Mouse (Mus musculus) ovary, postnatal 36 days (tissue): ENCODE measurements at regions not wholly inside any gene's neighbourhood (a gene's known extent, or its start where the extent isn't known, plus 50 kb on each side); places are given as distances from the start of the nearest gene placed in this dataset.

Experiments used
- DNase-seq: peaks from one replicate; pipeline ENCODE4 v3.0.0; 2022; ENCODE audit warnings: low spot score, mixed read lengths

DNA sequence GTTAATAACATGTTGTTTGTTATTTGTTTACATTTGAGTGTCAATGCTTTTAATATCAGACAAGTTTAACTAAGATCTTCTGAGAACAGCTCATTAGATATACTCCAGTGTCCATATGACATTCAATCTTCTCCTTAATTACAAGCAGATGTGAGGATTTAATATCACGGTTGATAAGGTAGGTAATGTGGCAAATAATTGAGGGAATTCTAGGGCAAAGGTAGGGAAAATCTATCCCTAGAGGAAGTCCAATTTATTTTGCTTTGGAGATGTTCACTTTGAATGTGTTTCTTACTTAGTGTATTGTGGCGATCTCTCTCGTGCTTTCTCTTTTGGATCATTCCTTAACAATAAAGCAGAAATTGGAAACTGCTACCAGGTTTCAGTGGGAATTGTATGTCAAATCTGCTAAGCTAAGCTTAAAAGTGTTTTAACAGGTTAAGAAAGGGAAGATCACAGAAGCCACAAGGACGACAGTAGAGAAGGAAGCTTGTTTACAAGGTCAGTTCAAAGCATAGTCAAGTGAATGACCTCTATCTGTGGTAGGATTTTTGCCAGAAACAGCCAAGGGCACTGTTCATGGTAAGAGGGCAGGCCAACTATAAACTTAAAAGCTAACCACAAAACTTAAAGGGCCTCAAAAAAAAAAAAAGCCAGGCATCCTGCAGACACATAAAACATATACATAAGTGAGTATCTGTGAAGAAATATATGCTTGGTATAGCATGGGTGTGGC, 282.2 kb upstream of the Xrcc4 start:
- no peak for DNase-seq

DNA sequence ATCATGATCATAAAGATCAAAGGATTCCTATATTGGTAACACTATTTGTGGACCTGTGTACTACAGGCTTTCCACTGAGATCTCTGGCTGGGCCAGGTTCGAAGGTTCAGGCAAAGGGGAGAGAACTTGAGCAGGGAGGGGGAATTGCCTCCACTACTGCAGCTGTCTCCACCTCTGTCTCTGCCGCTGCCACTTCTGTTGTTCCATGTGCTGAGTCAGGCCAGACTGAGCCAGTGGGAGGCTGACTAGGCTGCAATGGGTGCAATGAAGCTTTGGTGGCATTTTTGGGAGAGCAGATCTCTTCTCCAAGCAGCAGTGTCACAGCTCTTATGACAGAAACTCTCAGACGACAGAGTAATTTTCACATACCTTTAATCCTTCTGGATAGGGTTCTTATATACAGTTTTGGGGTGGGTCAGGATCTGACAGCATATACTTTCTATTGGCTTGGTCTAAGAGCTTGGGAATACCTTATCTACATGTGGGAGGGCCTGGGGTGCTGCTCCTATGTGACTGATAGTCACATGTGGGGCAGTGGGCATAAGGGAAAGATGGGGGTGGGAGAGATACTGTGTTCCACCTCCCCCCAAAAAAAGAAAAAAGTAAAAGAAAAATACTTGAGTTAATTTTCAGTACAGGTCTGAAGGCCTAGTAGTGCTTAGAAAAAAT, 281.5 kb upstream of the Xrcc4 start:
- DNase-seq = no peak

DNA sequence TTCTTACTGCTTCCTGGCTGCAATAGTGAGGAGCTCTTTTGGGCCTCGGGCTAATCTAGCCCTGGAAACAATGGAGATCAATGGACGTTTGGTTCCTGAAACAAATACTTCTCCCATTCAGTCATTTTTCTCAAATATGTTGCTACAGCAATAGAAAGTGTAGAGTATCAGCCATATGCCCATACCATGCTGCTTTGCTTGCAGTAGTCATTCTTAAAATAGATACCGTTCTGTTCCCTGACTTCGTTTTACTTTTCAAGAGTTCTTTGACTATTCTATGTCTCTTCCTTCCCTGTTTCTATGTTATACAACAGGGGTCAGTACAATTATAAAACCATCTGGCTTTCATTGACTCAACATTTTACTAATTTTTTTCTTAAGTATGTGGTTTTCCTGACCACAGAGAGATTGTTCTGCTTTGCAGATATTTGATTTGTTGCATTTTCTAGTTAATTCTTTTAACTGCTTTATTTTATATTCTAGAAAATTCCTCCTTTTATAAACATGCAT, 275.2 kb upstream of the Xrcc4 start:
- no peak for DNase-seq

DNA sequence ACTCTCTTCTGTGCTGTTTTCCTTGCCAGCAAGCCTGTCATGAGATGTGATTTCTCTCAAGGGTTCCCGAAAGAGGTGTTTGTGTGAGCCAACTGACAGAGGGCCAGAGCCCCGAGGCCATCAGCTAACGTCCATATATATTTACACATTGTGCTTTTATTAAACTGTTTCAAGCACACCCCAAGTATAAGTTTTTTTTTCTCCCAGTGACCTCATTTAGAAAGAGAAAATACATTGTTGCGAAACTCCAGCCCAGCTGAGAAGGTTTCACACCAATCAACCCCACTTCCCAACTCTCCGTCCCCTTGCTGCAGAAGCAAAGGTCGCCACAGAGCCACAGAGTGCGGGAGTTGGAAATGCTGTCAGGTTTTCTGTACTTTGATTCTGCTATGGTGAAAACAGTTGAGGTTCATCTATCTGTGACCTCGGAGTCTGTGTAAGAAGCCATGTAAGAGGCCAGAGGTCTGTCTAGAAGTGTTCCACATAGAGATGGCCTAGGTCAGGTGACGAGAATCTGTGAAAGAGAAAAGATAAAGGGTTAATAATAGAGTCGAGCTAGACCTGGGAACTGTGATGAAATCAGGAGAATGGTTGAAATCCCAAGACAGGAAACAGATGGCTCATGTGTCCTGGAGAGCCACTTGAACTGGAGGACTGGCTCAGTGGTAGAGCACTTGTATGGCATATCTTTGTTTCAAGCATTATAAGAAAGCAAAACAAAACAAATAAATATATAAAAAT, 270.6 kb upstream of the Xrcc4 start:
- DNase-seq = no peak

DNA sequence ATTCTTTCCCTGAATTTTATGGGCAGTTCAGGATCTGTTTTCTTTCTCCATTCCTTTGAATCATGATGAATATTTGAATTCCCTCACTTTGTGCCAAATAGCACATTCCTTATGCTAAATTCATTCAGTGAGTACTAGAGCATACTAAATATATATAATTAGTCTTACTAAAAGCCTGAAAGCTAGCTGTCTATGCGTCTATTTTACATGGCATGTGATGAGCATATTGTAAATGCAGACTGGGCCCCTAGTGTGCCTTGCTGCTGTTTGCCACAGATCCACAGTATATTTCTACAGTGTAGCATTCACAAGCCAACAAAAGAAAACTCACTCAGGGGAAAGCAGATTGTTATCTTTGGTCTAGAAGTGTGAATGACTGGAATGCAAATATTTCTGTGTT, 268.7 kb upstream of the Xrcc4 start:
- no peak for DNase-seq

DNA sequence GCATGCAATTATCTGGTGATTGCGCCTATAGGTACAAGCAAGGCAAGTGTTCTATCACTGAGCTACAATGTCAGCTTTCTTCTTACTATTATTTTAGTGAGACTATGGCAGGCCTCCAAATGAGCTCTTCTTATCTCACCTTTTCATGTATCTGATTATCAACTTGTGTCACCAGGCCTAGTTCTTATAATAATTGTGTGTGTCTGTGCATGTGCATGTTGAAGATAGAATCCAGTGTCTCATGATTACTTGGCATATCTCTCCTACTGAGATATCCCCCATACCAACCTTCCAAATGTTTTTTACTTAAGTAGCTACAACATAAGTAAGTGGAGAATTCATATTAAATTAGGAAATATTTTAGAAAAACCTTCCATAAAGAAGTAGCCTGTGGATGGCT, 266.2 kb upstream of the Xrcc4 start:
- DNase-seq = no peak

DNA sequence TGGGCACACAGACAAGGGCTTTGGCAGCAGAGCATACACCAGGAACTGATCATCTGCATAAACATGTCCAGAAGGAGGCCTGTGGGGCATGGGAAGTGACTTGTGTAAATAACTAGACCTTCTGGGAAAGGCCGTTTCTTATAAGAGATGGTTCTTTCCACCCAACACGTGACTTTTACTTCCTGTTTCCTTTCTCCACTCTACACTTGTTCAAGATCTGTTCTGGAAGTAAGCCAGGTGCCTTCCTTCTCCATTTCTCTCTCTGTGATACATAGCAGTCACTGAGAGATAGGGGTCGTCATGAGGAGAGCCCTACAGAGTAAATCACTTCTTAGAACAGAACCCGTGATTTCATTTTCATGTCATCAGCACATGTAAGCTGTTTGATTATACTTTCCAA, 253.4 kb upstream of the Xrcc4 start:
- no peak for DNase-seq

DNA sequence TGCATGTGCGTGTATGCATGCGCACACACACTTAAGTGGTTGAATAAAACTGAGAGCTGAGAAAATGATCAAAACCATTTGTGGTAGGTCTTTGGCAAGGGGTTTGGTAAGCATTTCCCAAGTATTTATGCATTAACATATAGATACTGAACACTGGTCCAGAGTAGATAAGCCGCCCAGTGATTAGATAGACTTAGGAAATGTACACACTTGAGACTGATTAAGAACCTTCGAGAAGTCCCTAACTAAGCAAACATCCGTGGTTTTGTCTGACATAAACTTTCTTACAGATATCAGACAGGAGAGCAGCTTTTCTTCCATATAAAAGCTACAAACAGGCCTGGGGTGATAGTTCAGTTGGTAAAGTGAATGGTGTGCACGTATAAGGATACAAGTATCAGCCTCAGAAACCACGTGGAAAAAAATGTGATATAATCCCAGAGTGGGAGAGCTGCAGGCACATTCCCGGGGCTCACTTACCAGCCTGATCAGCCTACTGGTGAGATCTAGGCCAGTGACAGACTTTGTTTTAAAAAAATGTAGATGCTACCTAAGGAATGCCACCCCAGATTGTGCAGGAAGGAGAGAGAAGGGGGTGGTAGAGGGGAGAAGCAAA, 252.3 kb upstream of the Xrcc4 start:
- DNase-seq = no peak

DNA sequence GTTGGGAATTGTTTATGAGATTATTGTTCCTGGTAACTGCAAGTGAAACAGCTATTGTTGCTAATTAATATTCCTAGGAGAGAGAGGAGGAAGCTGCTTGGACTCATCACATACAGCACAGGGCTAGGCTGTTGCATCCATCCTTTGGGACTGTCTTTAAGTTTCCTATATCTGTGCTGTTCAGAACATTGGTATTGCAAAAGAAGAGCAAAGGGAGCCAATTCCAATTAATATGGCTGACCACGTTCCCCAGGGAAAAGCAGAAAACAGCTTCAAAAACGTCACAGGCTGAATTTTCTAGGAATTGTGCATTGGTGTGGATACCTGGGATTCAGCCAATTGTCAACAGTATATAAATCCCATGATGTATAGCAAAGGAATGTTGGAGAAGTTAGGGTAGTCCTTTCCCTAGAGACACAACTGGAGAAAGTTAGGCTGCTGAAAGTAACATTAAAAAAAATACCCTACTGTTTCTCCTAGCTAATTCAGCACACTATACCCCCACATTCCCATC, 251.3 kb upstream of the Xrcc4 start:
- no peak for DNase-seq

DNA sequence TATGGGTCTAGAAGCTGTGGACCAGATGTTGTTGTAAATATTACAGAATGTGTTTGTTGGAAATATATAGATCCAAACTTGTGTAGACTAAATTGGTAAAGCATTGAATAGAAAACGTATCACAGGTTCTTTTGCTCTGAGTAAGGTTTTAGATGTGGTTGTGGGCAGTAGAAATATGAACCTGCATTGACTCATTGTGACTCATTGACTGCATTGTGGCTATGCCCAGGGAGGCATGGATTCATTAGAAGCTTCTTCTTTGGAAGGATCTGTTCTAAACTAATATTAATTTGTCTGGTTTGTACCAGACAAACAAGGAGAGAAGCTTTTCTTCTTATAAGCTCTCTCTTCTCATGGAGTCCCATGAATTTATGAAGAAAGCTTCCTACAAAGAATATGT, 248.2 kb upstream of the Xrcc4 start:
- no peak for DNase-seq

DNA sequence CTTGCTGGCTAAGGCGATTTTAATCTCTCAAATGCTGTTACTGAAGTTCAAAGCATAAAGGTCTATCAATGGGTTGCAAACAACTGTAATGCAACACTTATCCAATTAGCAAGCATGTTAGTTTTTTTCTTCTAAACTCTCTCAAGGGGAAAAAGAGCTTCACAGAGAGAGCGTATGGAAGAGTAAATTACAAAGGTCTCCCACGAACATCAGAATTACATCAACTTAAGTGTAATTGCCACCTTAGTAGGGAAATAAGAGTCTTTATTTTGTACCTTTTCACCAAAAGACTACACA, 246.3 kb upstream of the Xrcc4 start:
- no peak for DNase-seq

DNA sequence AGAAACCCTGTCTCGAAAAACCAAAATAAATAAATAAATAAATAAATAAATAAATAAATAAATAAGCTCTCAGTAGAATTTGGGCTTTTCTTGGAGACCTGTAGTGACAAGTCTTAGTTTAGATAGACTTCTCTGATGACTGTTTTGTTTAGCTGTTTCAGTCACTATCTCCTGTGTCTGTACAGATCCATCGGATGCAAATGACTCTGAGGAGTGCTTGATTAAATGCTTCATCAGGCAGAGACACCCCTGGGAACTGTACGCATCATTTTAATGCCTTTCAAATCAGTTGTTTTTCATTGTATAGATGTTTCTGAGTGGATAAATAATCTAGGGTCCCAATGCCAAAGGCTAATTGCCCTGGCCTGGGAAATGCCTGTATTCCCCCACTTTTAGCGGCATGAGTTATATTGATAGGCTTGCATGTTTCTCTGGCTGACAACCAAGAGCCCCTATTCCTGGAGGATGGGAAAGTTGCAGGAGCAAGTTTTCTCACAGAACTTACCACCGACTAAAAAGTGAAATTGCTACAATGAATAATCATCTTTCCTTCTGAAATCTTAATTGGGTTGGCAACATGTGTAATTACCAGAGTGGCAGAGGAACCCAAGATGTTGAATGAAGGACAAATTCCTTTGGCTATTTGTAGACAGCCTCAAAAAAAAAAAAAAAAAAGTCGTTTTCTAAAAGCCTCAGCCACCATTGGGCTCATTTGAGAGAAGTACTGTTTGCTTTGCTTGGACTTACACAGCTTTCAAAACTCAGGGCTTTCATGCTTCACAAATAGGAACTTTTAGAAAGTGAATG, 245.7 kb upstream of the Xrcc4 start:
- no peak for DNase-seq

DNA sequence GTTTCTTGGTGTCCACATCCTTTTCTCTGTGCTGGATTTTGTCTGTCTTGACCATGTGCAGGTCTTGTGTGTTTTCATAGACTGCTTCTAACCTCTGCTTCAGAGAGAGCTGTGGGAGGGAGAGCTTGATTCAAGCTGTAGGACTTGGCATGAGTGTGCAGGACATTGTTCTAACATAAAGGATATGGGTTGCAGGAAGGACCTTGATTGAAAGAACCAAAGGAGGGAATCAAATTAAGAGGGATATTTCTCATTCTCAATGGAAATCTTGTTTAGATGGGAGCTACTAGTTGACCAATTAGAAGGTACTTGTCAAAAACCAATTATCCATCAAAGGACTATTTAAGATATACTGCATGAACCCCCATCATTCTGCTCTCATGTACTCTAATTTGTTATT, 244.9 kb upstream of the Xrcc4 start:
- DNase-seq = no peak

DNA sequence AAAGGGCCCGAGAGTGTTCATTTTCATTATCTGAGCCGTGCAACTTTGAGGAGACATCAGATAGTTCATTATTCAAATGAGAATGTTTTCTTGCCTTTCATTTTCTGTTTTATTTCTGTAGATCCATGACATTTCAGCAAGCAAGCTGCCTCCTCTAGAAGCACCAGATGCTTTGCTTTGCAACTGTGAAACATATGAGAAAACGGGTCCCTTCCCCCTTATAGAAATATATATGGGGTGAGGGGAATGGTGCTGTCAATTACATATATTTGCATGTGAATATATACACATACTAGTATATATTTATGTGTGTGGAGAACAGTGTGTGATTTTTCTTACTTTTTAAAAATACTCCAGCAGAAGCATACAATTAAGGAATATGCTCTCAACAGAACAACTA, 235.8 kb upstream of the Xrcc4 start:
- DNase-seq = no peak

DNA sequence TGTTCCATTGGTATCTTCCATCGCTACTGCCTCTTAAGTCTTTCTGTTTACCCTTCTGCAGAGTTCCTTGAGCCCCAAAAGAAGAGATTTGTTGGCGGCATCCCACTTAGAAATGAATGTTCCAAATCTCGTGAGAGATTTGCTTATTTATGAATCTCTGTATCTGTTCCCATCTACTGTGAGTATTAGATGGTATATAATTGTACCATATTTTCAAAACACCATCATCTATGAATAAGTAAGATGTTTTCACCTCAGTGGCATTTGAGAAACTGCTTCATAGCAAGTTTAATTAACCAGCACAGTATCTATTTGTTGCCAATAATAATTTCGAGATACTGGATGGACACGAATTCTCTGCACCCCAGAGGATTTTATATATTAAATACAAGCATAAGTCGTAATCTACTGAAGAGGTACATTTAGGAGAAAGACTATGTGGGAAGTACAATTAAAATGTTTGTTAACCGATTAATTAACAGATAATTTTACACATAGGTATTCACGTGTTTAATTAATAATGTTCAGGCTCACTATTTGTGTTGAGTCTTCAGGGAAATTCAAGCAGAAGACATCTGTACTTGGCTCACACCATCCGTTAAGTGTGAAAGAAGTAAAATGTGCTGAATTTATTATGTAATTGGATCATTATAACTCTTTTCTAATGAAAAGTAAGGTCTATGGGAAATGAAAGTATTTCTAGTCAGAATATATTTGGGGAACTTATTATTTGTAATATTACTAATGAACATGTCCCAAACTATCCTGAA, 224.0 kb upstream of the Xrcc4 start:
- DNase-seq = no peak

DNA sequence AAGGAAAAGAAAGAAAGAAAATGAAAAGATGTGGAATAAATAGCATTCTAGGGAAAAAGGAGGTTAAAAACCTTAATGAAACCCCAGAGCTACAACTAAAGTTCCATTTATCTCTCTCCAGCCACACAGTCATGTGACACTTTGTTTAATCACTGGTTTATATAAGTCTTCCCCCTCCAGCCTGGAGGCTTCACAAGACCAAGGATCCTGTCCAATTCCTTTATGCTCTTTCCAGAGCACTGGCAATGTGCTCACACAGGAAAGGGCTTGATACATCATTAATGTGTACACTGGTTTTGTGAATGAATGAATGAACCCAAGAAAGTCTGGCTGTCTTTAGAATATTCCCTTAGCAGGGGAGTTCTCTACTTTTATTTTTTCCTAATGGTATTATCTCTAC, 221.1 kb upstream of the Xrcc4 start:
- DNase-seq = no peak

DNA sequence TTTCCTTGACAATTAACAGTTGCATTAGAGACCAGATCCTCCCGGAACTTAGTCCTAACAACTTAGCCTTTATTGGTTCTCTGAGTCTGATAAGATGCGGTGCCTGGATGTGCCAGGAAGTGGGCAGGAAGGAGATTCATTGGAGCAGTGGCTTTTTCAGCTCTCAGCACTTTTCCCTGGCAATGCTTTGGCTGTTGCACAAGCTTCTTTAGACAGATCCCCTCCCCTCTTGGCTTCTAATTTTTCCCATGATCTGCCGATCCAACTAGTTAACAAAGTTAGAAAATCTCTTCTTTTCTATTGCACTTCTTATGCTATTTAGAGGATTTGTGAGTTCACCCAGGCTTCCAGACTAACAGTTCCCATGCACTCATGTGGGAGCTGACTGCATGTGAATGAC, 211.1 kb upstream of the Xrcc4 start:
- no peak for DNase-seq

DNA sequence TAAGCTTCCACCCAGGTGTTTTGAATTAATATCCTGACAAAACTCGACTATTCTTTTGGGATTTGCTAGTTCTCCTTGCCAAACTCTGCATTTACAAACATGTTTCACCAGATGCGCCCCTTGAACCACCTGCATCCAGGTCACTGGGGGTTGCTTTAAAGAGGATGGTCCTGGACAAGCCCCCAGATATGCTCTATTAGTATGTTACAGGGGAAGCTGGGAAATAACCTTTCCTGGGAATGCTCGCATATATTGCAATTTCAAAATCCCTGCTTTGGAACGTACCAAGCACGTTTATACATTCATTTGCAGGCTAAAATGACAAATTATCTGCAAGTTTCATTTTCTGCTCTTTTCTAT, 205.2 kb upstream of the Xrcc4 start:
- DNase-seq = no peak

DNA sequence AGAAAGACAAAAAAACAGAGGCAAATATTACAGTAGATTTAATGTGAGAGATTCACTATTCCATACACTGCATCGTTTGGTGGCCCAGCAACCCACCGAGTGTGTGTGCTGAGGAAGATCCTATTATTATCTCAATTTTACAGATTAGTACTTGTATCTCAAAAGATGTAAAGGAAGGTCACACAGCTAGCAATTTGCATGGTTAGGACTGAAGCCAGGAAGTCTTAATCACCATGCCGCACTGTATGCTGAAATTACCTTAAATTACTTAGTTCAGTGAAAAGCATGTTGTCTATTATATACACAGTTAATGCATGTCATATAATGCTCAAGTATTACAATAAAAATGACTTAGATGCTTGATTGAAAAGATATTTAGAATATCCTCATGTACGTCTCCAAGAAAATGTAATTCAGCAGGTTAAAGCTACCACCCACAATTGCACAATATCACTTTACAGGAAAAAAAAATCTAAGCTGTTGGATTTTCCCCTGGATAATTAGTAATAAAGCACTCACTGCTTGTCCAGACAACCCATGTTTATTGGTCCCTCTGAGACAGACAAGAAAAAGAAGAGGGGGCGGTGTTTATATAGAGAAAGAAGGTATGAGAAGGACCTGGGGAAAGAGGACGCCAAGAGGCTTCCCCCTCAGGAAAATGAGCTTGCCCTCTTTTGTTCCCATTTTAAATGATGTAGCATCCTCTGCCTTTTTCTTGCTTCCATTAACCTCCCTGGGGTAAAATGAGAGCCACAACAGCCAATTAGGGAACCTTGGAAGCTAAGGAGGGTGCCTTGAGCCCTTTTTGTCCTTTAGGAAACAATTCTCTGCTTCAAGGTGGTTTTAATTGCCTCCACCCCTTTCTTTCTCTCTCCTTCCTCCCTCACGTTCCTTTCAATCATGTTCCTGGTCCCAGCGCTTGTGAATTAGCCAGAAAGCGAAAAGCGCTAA, 204.6 kb upstream of the Xrcc4 start:
- DNase-seq = no peak

DNA sequence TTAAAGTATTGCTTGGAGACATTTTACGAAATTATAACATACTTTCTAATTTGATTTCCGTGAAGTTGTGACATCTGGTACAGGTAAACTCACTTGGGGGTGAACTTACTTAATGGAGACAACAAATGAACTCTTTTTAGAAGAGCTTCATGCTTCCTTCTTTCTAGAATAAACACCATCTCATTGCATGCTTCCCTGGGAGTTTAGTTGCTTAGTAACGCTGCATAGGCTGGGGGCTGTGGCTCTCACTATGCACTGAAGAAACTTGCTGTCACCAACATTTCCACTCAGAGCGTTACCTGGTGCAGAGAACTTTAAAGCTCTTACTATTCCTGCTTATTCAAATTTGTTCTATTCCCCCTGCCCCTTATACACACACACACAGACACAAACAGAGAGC, 203.5 kb upstream of the Xrcc4 start:
- DNase-seq = no peak
